Mouse (Mus musculus): ENCODE data around the gene Agpat3. TPM values are rescaled to one million over a fixed set of nuclear protein-coding genes. Genes with fewer than 3 reads are reported as not detected.

Agpat3 gene
- polyA plus RNA-seq, 1 experiment = 43.7 TPM

- TF ChIP-seq POLR2A (IDR thresholded peaks at IDR 0.05; ENCODE audit: low read depth, low read length) = no peak
- TF ChIP-seq CTCF (IDR thresholded peaks at IDR 0.05; ENCODE audit: borderline replicate concordance, insufficient read depth, low read length) = no peak
- Histone ChIP-seq H3K4me1 (ENCODE audit: control insufficient read depth, insufficient read depth, low read length) (no peaks in the 10 kb centered on the region; the same call in 1 of the 2 replicates), H3K27ac (ENCODE audit: insufficient read depth, low read length) (no peak overlapping the region), H3K4me3 (ENCODE audit: insufficient read depth, low read length) (no peak overlapping the region)
These were observed 47.3 kb downstream of the Agpat3 start for GRCm38 (mm10) chr10:78304996-78305395.

GRCm38 (mm10) chr10:78303675-78304074 lies 48.6 kb downstream of the Agpat3 start:
- TF ChIP-seq POLR2A (IDR thresholded peaks at IDR 0.05; ENCODE audit: low read depth, low read length) (no peak), CTCF (IDR thresholded peaks at IDR 0.05; ENCODE audit: borderline replicate concordance, insufficient read depth, low read length) (no peak)
- no peak overlapping the region for H3K27ac ChIP-seq (ENCODE audit: insufficient read depth, low read length)
- H3K4me1 ChIP-seq (ENCODE audit: control insufficient read depth, insufficient read depth, low read length) = no peaks in the 10 kb centered on the region; the same call in 1 of the 2 replicates
- no peak overlapping the region for H3K4me3 ChIP-seq (ENCODE audit: insufficient read depth, low read length)

GRCm38 (mm10) chr10:78300061-78300460 lies 52.2 kb downstream of the Agpat3 start:
- Histone ChIP-seq H3K4me3 (ENCODE audit: insufficient read depth, low read length) (no peak overlapping the region), H3K4me1 (ENCODE audit: control insufficient read depth, insufficient read depth, low read length) (peaks cover 3% of the 10 kb centered on the region; the same call in 1 of the 2 replicates), H3K27ac (ENCODE audit: insufficient read depth, low read length) (no peak overlapping the region)
- TF ChIP-seq POLR2A (IDR thresholded peaks at IDR 0.05; ENCODE audit: low read depth, low read length) (no peak), CTCF (IDR thresholded peaks at IDR 0.05; ENCODE audit: borderline replicate concordance, insufficient read depth, low read length) (no peak)

- Histone ChIP-seq H3K27ac (ENCODE audit: insufficient read depth, low read length) (no peak overlapping the region), H3K4me3 (ENCODE audit: insufficient read depth, low read length) (no peak overlapping the region), H3K4me1 (ENCODE audit: control insufficient read depth, insufficient read depth, low read length) (peaks cover 3% of the 10 kb centered on the region; the same call in 1 of the 2 replicates)
- TF ChIP-seq POLR2A (IDR thresholded peaks at IDR 0.05; ENCODE audit: low read depth, low read length) (no peak), CTCF (IDR thresholded peaks at IDR 0.05; ENCODE audit: borderline replicate concordance, insufficient read depth, low read length) (no peak)
These were observed 53.3 kb downstream of the Agpat3 start for GRCm38 (mm10) chr10:78298651-78299644.

- Histone ChIP-seq H3K4me1 (ENCODE audit: control insufficient read depth, insufficient read depth, low read length) (peaks cover 3% of the 10 kb centered on the region; the same call in 1 of the 2 replicates), H3K4me3 (ENCODE audit: insufficient read depth, low read length) (no peak overlapping the region), H3K27ac (ENCODE audit: insufficient read depth, low read length) (no peak overlapping the region; the same call in 1 of the 2 replicates)
- no peak for TF ChIP-seq CTCF (IDR thresholded peaks at IDR 0.05; ENCODE audit: borderline replicate concordance, insufficient read depth, low read length)
- no peak for TF ChIP-seq POLR2A (IDR thresholded peaks at IDR 0.05; ENCODE audit: low read depth, low read length)
These were observed 54.5 kb downstream of the Agpat3 start for GRCm38 (mm10) chr10:78297576-78298484.

- Histone ChIP-seq H3K4me3 (ENCODE audit: insufficient read depth, low read length) (no peak overlapping the region), H3K27ac (ENCODE audit: insufficient read depth, low read length) (no peak overlapping the region), H3K4me1 (ENCODE audit: control insufficient read depth, insufficient read depth, low read length) (peaks cover 3% of the 10 kb centered on the region; the same call in 1 of the 2 replicates)
- no peak for TF ChIP-seq CTCF (IDR thresholded peaks at IDR 0.05; ENCODE audit: borderline replicate concordance, insufficient read depth, low read length)
These were observed 55.3 kb downstream of the Agpat3 start for GRCm38 (mm10) chr10:78296980-78297379.

GRCm38 (mm10) chr10:78296371-78296770 lies 55.9 kb downstream of the Agpat3 start:
- H3K27ac ChIP-seq (ENCODE audit: insufficient read depth, low read length) = no peak overlapping the region
- no peak for TF ChIP-seq CTCF (IDR thresholded peaks at IDR 0.05; ENCODE audit: borderline replicate concordance, insufficient read depth, low read length)
- TF ChIP-seq POLR2A (IDR thresholded peaks at IDR 0.05; ENCODE audit: low read depth, low read length) = no peak
- no peak overlapping the region for H3K4me3 ChIP-seq (ENCODE audit: insufficient read depth, low read length)
- H3K4me1 ChIP-seq (ENCODE audit: control insufficient read depth, insufficient read depth, low read length) = peaks cover 5% of the 10 kb centered on the region; the same call in 1 of the 2 replicates

- no peak overlapping the region for H3K4me3 ChIP-seq (ENCODE audit: insufficient read depth, low read length)
- H3K27ac ChIP-seq (ENCODE audit: insufficient read depth, low read length) = no peak overlapping the region
- no peak for TF ChIP-seq CTCF (IDR thresholded peaks at IDR 0.05; ENCODE audit: borderline replicate concordance, insufficient read depth, low read length)
- TF ChIP-seq POLR2A (IDR thresholded peaks at IDR 0.05; ENCODE audit: low read depth, low read length) = no peak
- H3K4me1 ChIP-seq (ENCODE audit: control insufficient read depth, insufficient read depth, low read length) = peaks cover 12% of the 10 kb centered on the region; the same call in 1 of the 2 replicates
These were observed 58.7 kb downstream of the Agpat3 start for GRCm38 (mm10) chr10:78293576-78293975.

- Histone ChIP-seq H3K27ac (ENCODE audit: insufficient read depth, low read length) (no peak overlapping the region), H3K4me3 (ENCODE audit: insufficient read depth, low read length) (no peak overlapping the region), H3K4me1 (ENCODE audit: control insufficient read depth, insufficient read depth, low read length) (0 out of 2 replicates have a peak, but pooled peaks cover 9% of the 10 kb centered on the region)
- TF ChIP-seq CTCF (IDR thresholded peaks at IDR 0.05; ENCODE audit: borderline replicate concordance, insufficient read depth, low read length) (no peak), POLR2A (IDR thresholded peaks at IDR 0.05; ENCODE audit: low read depth, low read length) (no peak)
These were observed 59.9 kb downstream of the Agpat3 start for GRCm38 (mm10) chr10:78292381-78292780.
